Mouse (Mus musculus) thymus, adult 2 months (tissue): ENCODE results near the gene Cdh13.

Experiments used
- CTCF ChIP-seq: fragments of 200-500 bp; IDR thresholded peaks from 2 replicates; pipeline ENCODE4 v1.5.1; 2012; ENCODE audit warnings: mild to moderate bottlenecking, control low read depth, low read length, moderate library complexity, borderline replicate concordance; ENCODE audit not compliant: control insufficient read depth, poor library complexity, insufficient read depth; ENCODE audit errors: extremely low read depth
- POLR2A ChIP-seq: fragments of 200-500 bp; IDR thresholded peaks from 2 replicates; pipeline ENCODE4 v1.6.1; 2012; ENCODE audit warnings: mild to moderate bottlenecking, low read length, control low read depth, moderate library complexity; ENCODE audit not compliant: control insufficient read depth, poor library complexity, insufficient read depth; ENCODE audit errors: extremely low read depth

GRCm38 (mm10) chr8:118363781-118364180 is 80.2 kb downstream of the Cdh13 start:
- TF ChIP-seq POLR2A = no peak
- TF ChIP-seq CTCF = no peak
